Mouse (Mus musculus) CH12.LX (cell line): ENCODE data around the gene Pink1. TPM values are rescaled to one million over a fixed set of nuclear protein-coding genes. Genes with fewer than 3 reads are reported as not detected.

Experiments
- DNase-seq: peaks from one replicate; pipeline ENCODE4 v3.0.0-alpha.2; 2013; ENCODE audit errors: extremely low read depth
- H3K27ac ChIP-seq: 2 replicates; pipeline ENCODE4 v1.5.1; 2012; ENCODE audit warnings: low read depth, mild to moderate bottlenecking, control low read depth, moderate library complexity; ENCODE audit not compliant: insufficient read depth
- H3K27me3 ChIP-seq: replicated peaks from 2 replicates; pipeline ENCODE3; 2012; ENCODE audit warnings: inconsistent platforms
- H3K36me3 ChIP-seq, 2 experiments: replicated peaks in 1 of 2; 2 replicates each; pipeline versions ENCODE3 to v1.6.1; 2012; ENCODE audit warnings: inconsistent platforms in 1 of 2, low read length in 1 of 2, mild to moderate bottlenecking in 1 of 2, mixed read lengths in 1 of 2, moderate library complexity in 1 of 2; ENCODE audit not compliant: control insufficient read depth in 1 of 2, insufficient read depth in 1 of 2
- H3K4me1 ChIP-seq, 2 experiments: 2 replicates each; pipeline ENCODE4 v1.6.1; 2012; ENCODE audit warnings: inconsistent platforms in 1 of 2, moderate library complexity in 1 of 2; ENCODE audit not compliant: insufficient read depth in 2 of 2, control insufficient read depth in 1 of 2
- H3K4me2 ChIP-seq: 2 replicates; pipeline ENCODE4 v1.6.1; 2012; ENCODE audit warnings: low read depth, mild to moderate bottlenecking, control low read depth; ENCODE audit not compliant: poor library complexity, insufficient read depth, severe bottlenecking
- H3K4me3 ChIP-seq, 3 experiments: fragments of 150-350 bp in 1 of 3; sonication (generic) in 1 of 3; replicated peaks in 1 of 3; 2 replicates each; pipeline versions ENCODE3 to v1.5.1; 2011 to 2012; ENCODE audit warnings: low read depth in 2 of 3, low read length in 2 of 3, mild to moderate bottlenecking in 2 of 3, moderate library complexity in 2 of 3, control low read depth in 1 of 3, improper control_type of control experiment in 1 of 3, inconsistent platforms in 1 of 3, mixed read lengths in 1 of 3; ENCODE audit not compliant: poor library complexity in 1 of 3
- H3K79me2 ChIP-seq: replicated peaks from 2 replicates; pipeline ENCODE4 v1.6.1; 2012; ENCODE audit warnings: mild to moderate bottlenecking, moderate library complexity; ENCODE audit not compliant: control insufficient read depth, poor library complexity, insufficient read depth, severe bottlenecking; ENCODE audit errors: extremely low read depth
- H3K9ac ChIP-seq: 2 replicates; pipeline ENCODE4 v1.6.1; 2012; ENCODE audit warnings: low read depth, mild to moderate bottlenecking, control low read depth, moderate library complexity; ENCODE audit not compliant: insufficient read depth
- H3K9me3 ChIP-seq: replicated peaks from 2 replicates; pipeline ENCODE3; 2012; ENCODE audit warnings: low read length, inconsistent platforms, mixed read lengths
- BHLHE40 ChIP-seq: IDR thresholded peaks from 2 replicates; pipeline ENCODE4 v1.6.1; 2011; ENCODE audit warnings: mild to moderate bottlenecking, low read depth, low read length, improper control_type of control experiment
- CHD1 ChIP-seq: IDR thresholded peaks from 2 replicates; pipeline ENCODE4 v1.6.1; 2012; ENCODE audit warnings: low read depth, low read length, improper control_type of control experiment, inconsistent platforms
- CHD2 ChIP-seq: IDR thresholded peaks from 2 replicates; pipeline ENCODE4 v1.6.1; 2011; ENCODE audit warnings: low read length, improper control_type of control experiment
- CTCF ChIP-seq, 2 experiments: IDR thresholded peaks in 1 of 2; conservative IDR thresholded peaks in 1 of 2; 2 replicates each; pipeline ENCODE4 v1.5.1; 2011 to 2012; ENCODE audit warnings: low read depth in 2 of 2, low read length in 2 of 2, improper control_type of control experiment in 1 of 2, inconsistent platforms in 1 of 2, mild to moderate bottlenecking in 1 of 2, moderate library complexity in 1 of 2
- E2F4 ChIP-seq: IDR thresholded peaks from 2 replicates; pipeline ENCODE4 v1.6.1; 2011; ENCODE audit warnings: low read depth, low read length, improper control_type of control experiment; ENCODE audit not compliant: insufficient replicate concordance
- ELF1 ChIP-seq: IDR thresholded peaks from 2 replicates; pipeline ENCODE4 v1.6.1; 2014; ENCODE audit warnings: low read depth, mild to moderate bottlenecking, inconsistent platforms, low read length, improper control_type of control experiment
- EP300 ChIP-seq: IDR thresholded peaks from 2 replicates; pipeline ENCODE4 v1.6.1; 2011; ENCODE audit warnings: low read length, improper control_type of control experiment
- ETS1 ChIP-seq: conservative IDR thresholded peaks from 2 replicates; pipeline ENCODE4 v1.6.1; 2012; ENCODE audit warnings: low read depth, mild to moderate bottlenecking, inconsistent platforms, low read length, improper control_type of control experiment, moderate library complexity
- GABPA ChIP-seq: IDR thresholded peaks from 2 replicates; pipeline ENCODE4 v1.6.1; 2012; ENCODE audit warnings: low read depth, low read length, improper control_type of control experiment, inconsistent platforms; ENCODE audit not compliant: insufficient replicate concordance
- HCFC1 ChIP-seq: IDR thresholded peaks from 2 replicates; pipeline ENCODE4 v1.6.1; 2012; ENCODE audit warnings: low read depth, mild to moderate bottlenecking, inconsistent platforms, low read length, improper control_type of control experiment
- KAT2A ChIP-seq: IDR thresholded peaks from 2 replicates; pipeline ENCODE4 v1.6.1; 2012; ENCODE audit warnings: low read length, improper control_type of control experiment, inconsistent platforms; ENCODE audit not compliant: insufficient replicate concordance
- MAFK ChIP-seq: IDR thresholded peaks from 2 replicates; pipeline ENCODE4 v1.6.1; 2011; ENCODE audit warnings: low read length, improper control_type of control experiment; ENCODE audit not compliant: insufficient replicate concordance
- MAX ChIP-seq: IDR thresholded peaks from 2 replicates; pipeline ENCODE4 v1.6.1; 2011; ENCODE audit warnings: low read length, improper control_type of control experiment
- MEF2A ChIP-seq: IDR thresholded peaks from 2 replicates; pipeline ENCODE4 v1.6.1; 2014; ENCODE audit warnings: low read depth, mild to moderate bottlenecking, inconsistent platforms, low read length, improper control_type of control experiment, borderline replicate concordance
- NELFE ChIP-seq: IDR thresholded peaks from 2 replicates; pipeline ENCODE4 v1.6.1; 2011; ENCODE audit warnings: low read depth, low read length, improper control_type of control experiment
- NRF1 ChIP-seq: IDR thresholded peaks from 2 replicates; pipeline ENCODE4 v1.6.1; 2014; ENCODE audit warnings: low read depth, mild to moderate bottlenecking, inconsistent platforms, low read length, improper control_type of control experiment, moderate library complexity
- PAX5 ChIP-seq: IDR thresholded peaks from 2 replicates; pipeline ENCODE4 v1.6.1; 2012; ENCODE audit warnings: low read length, inconsistent platforms, mixed read lengths
- POLR2A ChIP-seq: IDR thresholded peaks from 2 replicates; pipeline ENCODE4 v1.6.1; 2011; ENCODE audit warnings: low read depth, mild to moderate bottlenecking, improper control_type of control experiment, low read length
- POLR2AphosphoS2 ChIP-seq: IDR thresholded peaks from 2 replicates; pipeline ENCODE4 v1.6.1; 2011; ENCODE audit warnings: low read depth, low read length, improper control_type of control experiment
- RAD21 ChIP-seq: IDR thresholded peaks from 2 replicates; pipeline ENCODE4 v1.6.1; 2011; ENCODE audit warnings: low read depth, mild to moderate bottlenecking, low read length, improper control_type of control experiment, moderate library complexity
- RCOR1 ChIP-seq: conservative IDR thresholded peaks from 2 replicates; pipeline ENCODE4 v1.6.1; 2012; ENCODE audit warnings: low read depth, mild to moderate bottlenecking, inconsistent platforms, low read length, improper control_type of control experiment
- SIN3A ChIP-seq: IDR thresholded peaks from 2 replicates; pipeline ENCODE4 v1.6.1; 2012; ENCODE audit warnings: low read length, improper control_type of control experiment, inconsistent platforms
- SMC3 ChIP-seq: IDR thresholded peaks from 2 replicates; pipeline ENCODE4 v1.6.1; 2011; ENCODE audit warnings: low read depth, low read length, improper control_type of control experiment
- TBP ChIP-seq: conservative IDR thresholded peaks from 2 replicates; pipeline ENCODE4 v1.6.1; 2011; ENCODE audit warnings: low read depth, low read length, improper control_type of control experiment
- USF1 ChIP-seq: IDR thresholded peaks from 2 replicates; pipeline ENCODE4 v1.6.1; 2014; ENCODE audit warnings: low read depth, mild to moderate bottlenecking, inconsistent platforms, low read length, improper control_type of control experiment
- ZC3H11A ChIP-seq: IDR thresholded peaks from 2 replicates; pipeline ENCODE4 v1.6.1; 2012; ENCODE audit warnings: low read depth, mild to moderate bottlenecking, inconsistent platforms, low read length, improper control_type of control experiment
- ZKSCAN1 ChIP-seq: IDR thresholded peaks from 2 replicates; pipeline ENCODE4 v1.6.1; 2012; ENCODE audit warnings: low read depth, inconsistent platforms, low read length, improper control_type of control experiment, borderline replicate concordance
- ZNF384 ChIP-seq: IDR thresholded peaks from 2 replicates; pipeline ENCODE4 v1.6.1; 2012; ENCODE audit warnings: low read depth, low read length, improper control_type of control experiment, inconsistent platforms
- dilution Hi-C: fragments of 300-500 bp; cut with MboI; formaldehyde crosslinking; loops from 2 replicates; pipeline ENCODE4 v1.14.3; 2020; ENCODE audit warnings: low sequenced_read_pairs; ENCODE audit not compliant: extremely low pct_unique_long_range_greater_than_20kb, extremely low pct_ligation_motif_present
- in situ Hi-C: fragments of 300-500 bp; cut with MboI; formaldehyde crosslinking; loops from 3 replicates; pipeline ENCODE4 v1.14.3; 2019; ENCODE audit warnings: low sequenced_read_pairs, low pct_ligation_motif_present, low pct_unique_long_range_greater_than_20kb, mixed read lengths
- polyA plus RNA-seq: library from polyadenylated mRNA; unstranded; fragments of >175 nt; gene quantifications from 2 replicates; pipeline ENCODE4 v1.2.1, GENCODE M21; 2012; ENCODE audit warnings: low read depth; ENCODE audit not compliant: insufficient read length
- total RNA-seq, 2 experiments: library from RNA; depleted of rRNA; stranded (reverse); fragments of 300-350 nt in 1 of 2; fragments of >200 nt in 1 of 2; gene quantifications; 2 replicates each; pipeline ENCODE4 v1.2.3; 2012 to 2014

The Pink1 gene
- total and polyA plus RNA-seq, 3 experiments, result 7.1 to 10.8 (median 7.2) TPM

DNA sequence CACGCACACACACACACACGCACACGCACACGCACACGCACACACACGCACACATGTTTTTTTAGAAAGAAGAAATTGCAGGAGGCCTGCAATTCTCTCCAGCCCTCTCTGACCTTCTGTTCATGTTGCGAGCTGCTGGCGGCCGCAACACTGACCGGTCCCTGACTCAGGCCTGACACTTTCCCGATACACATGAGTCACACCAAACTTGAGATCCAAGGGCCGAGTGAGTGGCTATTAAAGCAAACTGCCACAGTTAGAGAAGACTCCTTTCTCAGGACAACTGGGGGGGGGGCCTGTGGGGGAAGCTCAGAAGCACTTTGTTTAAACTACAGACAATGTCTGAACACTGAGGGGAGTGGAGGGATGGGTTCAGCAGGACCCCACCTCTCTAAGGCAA, 30.4 kb upstream of the Pink1 start:
- Histone ChIP-seq H3K4me2 (no peak overlapping the region), H3K36me3 (no peaks in the 10 kb centered on the region), H3K27me3 (peaks cover 85% of the 10 kb centered on the region), H3K4me3 (no peak overlapping the region), H3K4me1 (no peaks in the 10 kb centered on the region), H3K9ac (no peak overlapping the region), H3K79me2 (no peaks in the 10 kb centered on the region), H3K27ac (no peak overlapping the region), H3K9me3 (peaks cover 4% of the 10 kb centered on the region)
- dilution Hi-C loops, result no loop called here
- TF ChIP-seq TBP (no peak), ETS1 (no peak), POLR2A (no peak), SMC3 (no peak), CHD2 (no peak), HCFC1 (no peak), POLR2AphosphoS2 (no peak), RCOR1 (no peak), ZC3H11A (no peak), RAD21 (no peak), USF1 (no peak), BHLHE40 (no peak), NRF1 (no peak), NELFE (no peak), GABPA (no peak), CTCF (conservative IDR thresholded peaks at IDR 0.05 in 1 of 2, IDR thresholded peaks at IDR 0.05 in 1 of 2; ENCODE audit: low read depth in 2 of 2, low read length in 2 of 2) (no peak), PAX5 (no peak)
- in situ Hi-C loops, result no loop called here
- DNase-seq, result no peak

DNA sequence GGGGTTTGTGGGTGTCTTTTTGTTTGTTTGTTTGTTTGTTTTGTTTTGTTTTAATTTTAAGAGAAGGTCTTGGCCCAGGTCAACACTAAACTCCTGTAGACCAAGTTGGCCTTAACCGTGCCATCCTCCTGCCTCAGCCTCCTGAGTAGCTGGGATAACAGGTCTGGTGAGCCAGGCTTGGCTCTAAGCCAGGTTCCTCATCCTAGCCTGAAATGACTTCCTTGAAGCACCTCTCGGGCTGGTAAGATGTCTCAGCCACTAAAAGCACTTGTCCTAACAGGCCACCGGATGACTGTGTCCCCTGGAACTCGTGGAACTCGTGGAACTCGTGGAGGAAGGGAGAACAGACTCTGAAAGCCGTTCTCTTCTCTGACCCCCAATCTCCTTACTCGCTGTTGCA, 30.0 kb upstream of the Pink1 start:
- no peaks in the 10 kb centered on the region for H3K36me3 ChIP-seq
- no peaks in the 10 kb centered on the region for H3K79me2 ChIP-seq
- H3K27ac ChIP-seq, result no peak overlapping the region
- no peak overlapping the region for H3K9ac ChIP-seq
- H3K27me3 ChIP-seq, result peaks cover 85% of the 10 kb centered on the region
- H3K4me1 ChIP-seq, result no peaks in the 10 kb centered on the region
- no peak overlapping the region for H3K4me3 ChIP-seq
- dilution Hi-C loops, result no loop called here
- TF ChIP-seq ZNF384, result no peak
- no peak for TF ChIP-seq MAX
- TF ChIP-seq KAT2A, result no peak
- no peak for TF ChIP-seq CHD1
- no peak for TF ChIP-seq ZKSCAN1
- TF ChIP-seq EP300, result no peak
- no peak for TF ChIP-seq E2F4
- TF ChIP-seq ELF1, result no peak
- no peak for TF ChIP-seq PAX5
- TF ChIP-seq SIN3A, result no peak
- no peak for TF ChIP-seq SMC3
- TF ChIP-seq USF1, result no peak
- no peak for TF ChIP-seq MAFK
- no peak for TF ChIP-seq NELFE
- TF ChIP-seq MEF2A, result no peak
- TF ChIP-seq NRF1, result no peak
- TF ChIP-seq TBP, result no peak
- TF ChIP-seq POLR2AphosphoS2, result no peak
- no peak for TF ChIP-seq ZC3H11A
- no peak overlapping the region for H3K4me2 ChIP-seq
- DNase-seq, result no peak
- H3K9me3 ChIP-seq, result peaks cover 8% of the 10 kb centered on the region
- in situ Hi-C loops, result no loop called here
